Mouse (Mus musculus) layer of hippocampus, adult 11-12 months (tissue): ENCODE measurements around the gene Tnks1bp1.
A peak's percentile ranks its signal among the peaks of the same experiment; 100 is the strongest.

Source experiments
- DNase-seq: peaks from one replicate; pipeline ENCODE4 v3.0.0; 2022; ENCODE audit warnings: low spot score

Tnks1bp1 gene

DNA sequence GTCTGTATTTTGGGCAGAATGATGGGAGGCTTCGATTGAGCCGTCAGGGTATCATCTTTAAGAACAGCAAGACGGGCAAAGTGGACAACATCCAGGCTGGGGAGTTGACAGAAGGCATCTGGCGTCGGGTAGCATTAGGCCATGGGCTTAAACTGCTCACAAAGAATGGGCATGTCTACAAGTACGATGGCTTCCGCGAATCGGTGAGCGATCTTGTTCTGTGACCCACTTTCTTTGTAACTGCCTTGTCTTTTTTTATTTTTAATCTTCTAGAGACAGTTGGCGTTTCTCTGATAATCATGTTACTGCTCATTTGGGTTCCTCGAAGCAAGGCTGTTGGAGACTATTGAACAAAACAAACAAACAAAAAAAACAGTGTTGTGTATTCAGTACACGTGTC lies 9.5 kb upstream of the Tnks1bp1 start:
- no peak for DNase-seq

DNA sequence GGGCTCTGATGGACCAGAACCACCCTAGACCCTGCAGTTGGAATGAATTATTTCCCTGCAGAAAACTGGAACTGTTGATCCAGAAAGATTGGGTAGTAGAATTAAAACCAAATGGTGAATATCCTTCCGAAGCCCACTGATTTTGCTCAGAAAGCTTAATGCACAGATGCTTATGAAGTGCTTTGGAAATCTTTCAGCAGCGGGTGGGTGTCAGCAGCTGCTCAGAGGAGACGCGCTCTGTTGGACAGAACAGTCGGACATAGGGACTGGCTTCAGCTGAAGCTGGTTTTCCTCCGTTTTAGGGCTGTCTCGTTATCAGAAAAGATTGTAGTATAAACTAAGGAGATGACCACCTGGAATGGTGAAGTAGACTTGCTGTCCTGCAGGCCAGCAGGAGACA lies 4.2 kb upstream of the Tnks1bp1 start:
- no peak for DNase-seq

DNA sequence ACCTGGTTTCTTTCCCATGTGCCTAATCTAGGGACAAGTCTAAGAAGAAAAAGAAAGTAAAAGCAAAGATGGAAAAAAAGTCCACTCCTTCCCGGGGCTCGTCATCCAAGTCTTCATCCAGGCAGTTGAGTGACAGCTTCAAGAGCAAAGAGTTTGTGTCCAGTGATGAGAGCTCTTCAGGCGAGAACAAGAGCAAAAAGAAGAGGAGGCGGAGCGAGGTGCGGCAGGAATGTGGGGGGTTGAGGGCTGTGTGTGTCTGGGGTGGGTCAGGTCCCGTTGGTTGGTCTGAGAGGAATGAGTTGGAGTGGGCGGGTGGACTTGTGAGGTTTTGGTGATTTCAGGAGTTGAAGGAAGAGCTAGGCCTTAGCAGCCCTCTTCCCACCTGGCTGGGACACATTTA lies 1.6 kb upstream of the Tnks1bp1 start:
- DNase-seq, result no peak

DNA sequence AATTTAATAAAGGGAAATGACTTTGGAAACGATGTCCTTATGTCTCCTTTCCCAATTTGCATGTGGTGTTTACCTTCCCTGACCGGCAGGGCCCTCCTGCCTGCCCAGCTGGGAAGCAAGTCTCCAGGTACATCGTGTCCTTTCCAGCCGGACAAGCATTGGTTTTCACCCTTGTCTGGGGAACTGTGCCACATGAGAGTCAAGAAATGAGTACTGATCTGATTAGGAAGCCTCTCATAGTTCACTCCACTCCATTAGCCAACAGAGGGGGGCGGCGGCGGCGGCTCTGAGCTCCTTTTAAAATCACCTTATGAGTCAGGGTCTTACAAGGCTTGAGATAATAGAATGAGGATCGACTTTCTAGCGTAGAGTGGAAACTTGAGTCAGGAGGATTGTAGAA lies 741 bp upstream of the Tnks1bp1 start:
- no peak for DNase-seq

DNA sequence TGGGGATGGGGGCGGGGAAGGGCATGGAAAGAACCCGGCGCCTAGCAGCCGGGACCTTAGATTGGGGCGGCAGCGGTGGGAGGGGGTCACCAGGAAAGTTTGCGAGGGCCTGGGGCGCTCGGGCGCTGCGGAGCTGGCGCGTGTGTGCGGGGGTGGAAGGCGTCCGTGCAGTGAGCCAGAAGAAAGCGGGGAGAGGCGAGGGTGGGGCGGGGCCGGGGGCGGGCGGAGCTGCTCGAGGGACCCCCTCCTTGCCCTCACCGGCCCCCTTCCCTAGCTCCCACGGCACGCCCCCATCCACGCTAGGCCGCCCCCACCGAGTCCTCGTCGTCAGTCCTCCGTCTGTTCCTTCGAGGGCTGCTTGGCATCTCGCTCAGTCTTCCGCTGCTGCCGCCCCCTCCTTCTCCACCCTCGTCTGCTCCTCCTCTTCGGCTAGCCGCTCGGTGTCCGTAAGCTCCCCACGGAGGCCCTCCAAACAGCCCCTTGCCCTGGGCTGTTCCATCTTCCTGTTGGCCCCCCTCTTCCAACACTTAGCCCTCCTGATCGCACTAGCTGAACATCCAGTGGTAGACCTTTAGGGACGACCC lies 438 bp downstream of the Tnks1bp1 start:
- DNase-seq, result peak; percentile 71

DNA sequence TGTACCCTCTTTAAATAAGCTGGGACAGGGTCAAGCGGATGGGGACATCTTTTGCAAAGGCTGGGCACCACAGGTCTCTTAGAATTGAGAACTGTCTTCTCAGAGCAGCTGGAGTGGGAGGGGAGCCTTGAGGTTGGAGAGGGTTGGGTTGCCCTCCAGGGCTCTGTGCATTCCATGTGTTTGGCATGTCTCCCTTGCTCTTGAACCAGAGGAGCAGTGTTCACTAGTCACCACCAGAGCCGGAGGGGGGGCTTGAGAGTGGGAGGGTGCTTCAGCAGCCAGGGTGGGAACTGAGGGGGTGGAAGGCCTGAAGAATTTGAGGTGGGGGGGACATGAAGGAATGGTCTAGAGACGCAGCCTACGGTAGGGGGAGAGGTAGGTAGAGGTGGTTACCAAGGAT lies 1.5 kb downstream of the Tnks1bp1 start:
- no peak for DNase-seq

DNA sequence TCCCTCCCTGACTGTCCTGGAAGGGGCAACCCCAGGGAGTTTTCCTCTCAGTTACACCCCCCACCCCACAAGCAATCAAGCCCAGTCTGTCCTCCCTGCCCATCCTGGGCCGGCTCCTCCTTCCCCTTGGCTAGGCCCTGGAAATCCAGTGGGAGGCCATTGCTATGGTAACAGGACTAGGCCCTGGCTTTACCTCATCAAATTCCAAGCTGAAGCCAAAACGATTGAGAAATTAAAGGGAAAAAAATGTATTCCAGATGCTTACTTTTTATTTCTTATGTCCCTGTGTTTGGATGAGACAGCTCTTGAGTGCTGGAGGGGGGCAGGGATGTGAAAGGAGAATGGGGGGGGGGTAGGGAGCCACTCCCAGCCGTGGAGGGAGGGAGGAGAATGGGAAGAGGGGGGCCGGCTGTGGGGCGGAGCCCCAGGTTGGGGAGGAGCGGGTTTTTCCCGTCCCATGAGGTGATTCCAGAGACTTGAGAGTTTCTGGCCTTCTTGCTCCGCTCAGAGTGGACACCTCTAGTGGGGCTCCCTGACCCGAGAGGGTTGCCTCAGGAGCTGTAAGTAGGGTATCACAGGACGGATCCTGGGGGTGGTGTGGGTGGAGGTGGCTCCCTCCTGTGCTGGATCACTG lies 2.3 kb downstream of the Tnks1bp1 start:
- DNase-seq, result peak; percentile 61

DNA sequence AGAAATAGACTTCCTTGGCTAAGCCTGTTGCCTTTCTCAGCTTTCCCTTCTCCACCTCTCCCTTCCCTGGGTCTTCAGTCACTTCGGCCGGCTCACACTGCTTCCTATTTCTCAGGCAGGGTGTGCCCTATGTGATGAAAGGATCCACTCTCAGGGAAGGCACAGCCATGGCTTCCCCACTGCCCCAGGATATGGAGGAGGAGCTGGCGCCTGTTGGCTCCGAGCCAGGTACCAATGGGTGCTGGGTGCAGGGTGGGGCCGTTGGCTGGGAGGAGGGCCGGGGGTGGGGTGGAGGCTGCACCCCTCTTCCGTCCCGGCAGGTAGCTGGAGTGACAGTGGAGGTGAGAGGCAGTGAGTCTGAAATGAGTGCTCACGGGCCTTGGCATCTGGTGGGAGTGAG lies 2.9 kb downstream of the Tnks1bp1 start:
- no peak for DNase-seq

DNA sequence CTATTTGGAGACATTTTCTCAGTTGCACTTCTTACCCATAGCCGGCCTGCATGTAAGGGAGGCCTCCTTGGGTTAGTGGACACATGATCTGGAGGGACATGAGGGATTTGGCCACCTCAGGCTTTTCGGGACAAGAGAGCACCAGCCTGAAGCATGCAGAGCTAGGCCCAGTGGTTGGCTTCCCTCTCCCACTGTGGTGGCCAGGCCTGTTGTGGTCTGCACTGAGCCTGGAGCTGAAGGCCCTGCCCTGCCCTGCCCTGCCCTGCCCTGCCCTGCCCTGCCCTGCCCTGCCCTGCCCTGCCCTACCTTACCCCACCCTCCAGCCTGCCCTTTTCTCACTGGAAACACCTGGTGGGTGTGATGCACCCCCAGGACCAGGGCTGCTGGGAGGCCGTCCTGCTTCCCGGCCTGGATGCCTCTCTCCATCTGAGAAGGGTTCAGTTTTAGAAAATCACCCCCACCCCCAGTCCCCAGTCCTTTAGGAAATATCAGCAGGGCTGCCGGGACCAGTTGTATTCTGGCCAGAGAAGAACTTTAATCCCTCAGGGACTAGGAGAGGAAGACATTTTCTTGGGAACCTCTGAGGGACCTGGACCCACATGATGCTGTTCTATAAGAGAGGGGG lies 5.5 kb downstream of the Tnks1bp1 start:
- DNase-seq, result no peak

DNA sequence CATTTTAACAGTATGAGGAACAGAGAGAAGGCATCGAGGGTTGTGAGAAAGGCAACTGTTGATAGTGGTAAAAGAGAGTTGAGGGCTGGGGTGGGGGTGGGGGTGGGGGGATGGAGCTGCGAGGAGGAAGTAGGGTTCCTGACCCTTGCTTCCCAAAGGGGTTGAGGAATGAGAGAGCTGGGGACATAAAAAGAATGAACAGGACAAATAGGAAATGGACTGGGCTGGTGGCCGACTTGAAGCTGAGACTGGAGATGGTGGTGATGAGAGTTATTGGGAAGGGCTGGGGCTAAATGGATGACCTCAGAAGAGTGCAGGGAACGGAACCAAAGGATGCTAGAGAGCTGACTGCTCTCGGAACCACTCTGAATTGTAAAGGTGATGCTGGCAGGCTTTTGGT lies 8.9 kb downstream of the Tnks1bp1 start:
- no peak for DNase-seq

DNA sequence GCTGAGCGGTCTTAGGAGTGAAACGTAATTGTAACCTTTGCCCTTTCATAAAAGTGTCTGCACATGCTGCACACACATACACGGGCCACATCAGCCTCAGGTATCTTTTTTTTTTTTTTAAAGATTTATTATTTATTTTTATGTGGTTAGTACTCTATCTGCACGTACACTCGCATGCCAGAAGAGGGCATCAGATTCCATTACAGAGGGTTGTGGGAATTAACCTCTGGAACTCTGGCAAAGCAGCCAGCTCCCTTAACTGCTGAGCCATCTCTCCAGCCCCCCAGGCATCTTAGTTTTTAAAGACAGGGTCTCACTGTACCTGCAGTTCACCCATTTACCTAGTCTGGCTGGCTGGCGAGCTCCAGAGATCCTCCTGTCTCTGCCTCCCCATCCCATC lies 11.9 kb downstream of the Tnks1bp1 start:
- DNase-seq, result no peak

DNA sequence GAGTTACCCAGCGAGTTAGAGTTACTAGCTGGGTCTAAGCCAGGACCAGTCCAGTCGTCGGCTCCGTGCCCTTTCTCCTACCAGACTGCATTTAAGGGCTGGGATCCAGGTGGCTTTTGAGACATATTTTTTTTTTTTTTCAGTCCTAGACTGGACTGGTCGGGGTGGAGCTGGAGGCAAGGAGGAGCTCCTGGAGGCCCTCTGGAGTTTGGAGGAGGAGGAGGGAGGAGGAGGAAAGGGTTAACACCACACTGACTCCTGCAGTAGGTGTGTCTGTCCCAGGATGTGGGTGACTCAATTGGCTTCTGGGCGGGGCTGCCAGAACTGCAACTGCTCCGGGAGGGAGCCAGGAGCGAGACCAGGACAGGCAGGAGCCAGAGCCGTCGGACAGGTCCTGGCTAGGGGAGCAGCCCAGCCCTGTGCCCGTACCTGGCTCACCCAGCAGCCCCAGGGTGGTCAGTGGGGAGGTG lies 12.8 kb downstream of the Tnks1bp1 start:
- no peak for DNase-seq

DNA sequence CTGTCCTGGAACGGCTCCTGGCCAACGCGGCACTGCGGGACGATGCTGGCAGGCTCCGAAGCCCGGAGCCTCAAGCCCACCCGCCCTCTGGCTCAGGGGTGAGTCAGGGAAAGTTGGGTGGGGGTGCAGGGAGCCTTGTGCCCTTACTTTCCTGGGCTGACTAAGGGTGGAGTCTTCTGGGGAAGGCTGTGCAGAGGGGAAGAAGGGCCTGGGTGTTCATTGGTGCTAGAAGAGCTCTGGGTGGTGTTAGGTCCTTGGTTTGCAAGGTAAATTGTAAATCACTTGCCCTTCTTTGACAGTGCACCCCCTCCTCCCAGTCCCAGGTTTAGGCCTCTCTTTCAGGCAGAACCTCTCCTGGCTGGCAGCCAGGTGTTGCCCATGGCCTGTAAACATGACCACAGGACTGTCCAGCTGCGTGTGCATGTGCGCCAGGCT lies 13.3 kb downstream of the Tnks1bp1 start:
- no peak for DNase-seq

DNA sequence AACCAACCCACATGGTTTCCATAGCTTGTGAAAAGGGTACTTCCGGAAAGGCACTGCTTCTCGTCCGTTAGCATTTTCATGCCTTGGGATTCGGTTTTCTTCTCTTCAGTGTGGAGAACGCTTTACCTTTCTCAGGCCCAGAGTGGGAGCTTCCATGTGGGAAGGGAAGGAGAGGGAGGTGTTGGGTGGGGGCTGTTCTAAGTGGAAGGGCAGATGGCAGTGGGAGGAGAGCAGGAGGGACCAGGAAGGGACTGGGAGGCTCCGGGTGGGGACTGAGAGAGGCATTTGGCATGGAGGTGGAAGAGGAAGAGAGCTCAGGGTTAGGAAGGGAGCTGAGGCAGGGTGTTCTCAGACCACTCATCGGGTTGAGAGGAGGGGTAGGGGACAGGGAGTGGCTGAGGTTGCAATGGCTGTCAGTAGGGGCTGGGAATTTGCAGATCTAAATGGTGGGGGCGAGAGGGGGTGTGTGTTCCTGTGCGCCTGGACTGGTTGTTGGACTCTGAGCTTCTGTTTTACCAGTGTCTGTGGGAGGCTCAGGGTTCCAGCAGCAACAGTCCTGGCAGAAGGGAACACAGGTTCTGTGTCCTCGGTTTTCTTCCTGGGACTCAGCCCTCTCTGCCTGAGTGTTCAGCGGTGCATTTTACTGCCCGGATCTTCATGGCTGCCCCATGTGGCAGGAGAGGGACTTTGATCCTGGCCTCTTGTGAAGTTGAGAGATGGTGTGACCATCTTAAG lies 17.5 kb downstream of the Tnks1bp1 start:
- peak; percentile 54 for DNase-seq

DNA sequence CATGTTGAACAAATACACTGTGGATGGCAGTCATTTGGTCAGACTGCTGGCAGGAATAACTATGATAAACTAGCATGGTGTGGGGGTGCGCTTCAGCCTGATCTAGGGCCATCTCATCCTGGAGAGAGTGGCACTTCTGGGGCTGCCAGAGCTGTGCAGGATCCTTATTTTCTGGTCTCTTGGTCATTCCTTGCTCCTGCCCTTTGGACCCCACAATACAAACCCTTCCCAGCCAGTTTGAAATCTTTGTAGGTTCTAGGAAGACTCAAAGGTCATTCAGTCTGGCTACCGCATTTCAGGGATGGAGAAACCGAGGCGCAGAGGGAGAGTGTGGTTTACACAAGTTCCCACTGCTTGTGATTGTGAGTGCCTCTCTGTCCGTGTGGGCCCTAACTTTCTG lies 19.1 kb downstream of the Tnks1bp1 start:
- no peak for DNase-seq

DNA sequence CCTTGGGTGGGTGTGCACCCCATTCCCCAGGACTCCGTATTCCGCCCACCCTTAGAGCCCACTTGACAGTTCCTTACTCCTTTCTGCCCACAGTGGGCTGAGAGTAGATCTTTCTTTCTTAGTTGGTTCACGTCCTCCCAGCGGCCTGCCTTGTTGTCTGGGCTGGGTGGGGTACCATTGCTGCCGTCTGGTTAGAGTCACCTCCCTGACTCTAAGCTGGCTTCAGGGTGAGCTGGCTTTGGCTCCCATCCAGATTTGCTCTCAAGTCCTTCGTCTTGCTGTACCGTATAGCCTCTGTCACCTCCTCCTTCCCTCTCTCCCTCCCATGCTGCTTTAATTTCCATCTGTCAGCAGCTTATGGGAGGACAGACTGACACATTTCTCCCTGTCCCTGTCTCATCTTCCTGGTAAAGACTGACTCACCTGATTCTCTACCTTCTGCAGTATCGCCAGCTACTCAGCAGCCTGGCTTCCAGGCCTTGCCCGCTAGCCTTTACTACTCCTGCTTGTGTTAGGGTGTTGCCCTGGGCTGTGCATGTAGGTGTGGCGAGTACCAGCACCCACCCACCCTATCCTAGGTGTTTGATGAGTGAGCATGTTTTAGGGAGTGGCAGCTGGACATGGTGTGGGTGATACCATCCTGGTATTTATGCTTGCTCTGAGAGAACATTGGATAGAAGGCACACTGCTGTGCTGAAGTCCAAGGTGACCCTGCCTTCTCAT lies 20.2 kb downstream of the Tnks1bp1 start:
- DNase-seq, result no peak

DNA sequence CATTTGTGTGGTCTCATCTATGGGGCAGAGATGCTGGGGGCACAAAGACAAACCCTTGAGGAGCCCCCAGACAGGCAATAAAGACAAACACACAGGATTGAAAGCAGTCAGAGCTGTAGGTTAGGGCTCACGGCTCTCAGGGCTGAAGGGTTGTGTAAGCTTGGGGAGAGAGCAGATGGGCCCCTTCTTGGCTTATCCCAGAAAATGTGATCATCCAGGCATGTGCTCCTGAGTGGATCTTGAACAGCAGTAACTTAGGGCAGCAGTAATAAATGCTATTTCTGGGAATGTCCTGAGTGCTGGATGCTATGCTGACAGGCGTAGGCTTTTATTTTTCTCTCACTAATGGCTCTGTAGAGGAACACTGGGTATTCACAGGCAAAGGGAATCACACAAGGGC lies 20.8 kb downstream of the Tnks1bp1 start:
- DNase-seq, result no peak

DNA sequence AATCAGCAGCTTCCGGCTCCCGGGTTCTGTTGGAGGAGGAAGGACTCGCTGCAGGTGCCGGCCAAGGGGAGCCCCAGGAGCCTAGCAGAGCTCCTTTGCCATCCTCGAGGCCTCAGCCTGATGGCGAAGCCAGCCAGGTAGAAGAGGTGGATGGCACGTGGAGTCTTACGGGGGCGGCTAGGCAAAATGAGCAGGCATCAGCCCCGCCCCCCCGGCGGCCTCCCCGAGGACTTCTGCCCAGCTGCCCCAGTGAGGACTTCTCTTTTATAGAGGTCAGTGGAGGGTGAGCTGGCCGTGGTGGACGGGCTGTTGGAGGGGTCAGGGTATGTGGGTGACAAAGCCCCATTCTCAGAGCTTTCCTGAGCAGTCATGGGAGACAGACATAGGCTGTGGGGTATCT lies 22.3 kb downstream of the Tnks1bp1 start:
- no peak for DNase-seq

DNA sequence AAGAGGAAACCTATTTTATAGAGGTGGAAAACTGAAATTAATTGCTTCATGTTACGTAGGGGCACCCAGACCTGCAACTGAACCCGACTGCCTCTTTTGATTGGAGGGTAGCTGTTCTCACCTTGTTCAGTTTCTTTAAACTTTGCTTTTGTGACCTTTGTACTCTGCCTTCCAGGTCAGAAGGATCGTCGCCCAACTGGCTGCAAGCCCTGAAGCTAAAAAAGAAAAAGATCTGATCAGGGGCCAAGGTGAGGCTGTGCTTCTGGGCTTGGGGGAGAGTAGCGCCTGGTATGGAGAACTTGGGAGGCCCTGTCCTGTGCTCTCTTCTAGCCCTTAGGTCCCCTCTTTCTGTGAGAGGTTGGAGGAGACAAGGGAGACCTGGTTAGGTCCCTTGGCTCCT lies 24.1 kb downstream of the Tnks1bp1 start:
- no peak for DNase-seq

DNA sequence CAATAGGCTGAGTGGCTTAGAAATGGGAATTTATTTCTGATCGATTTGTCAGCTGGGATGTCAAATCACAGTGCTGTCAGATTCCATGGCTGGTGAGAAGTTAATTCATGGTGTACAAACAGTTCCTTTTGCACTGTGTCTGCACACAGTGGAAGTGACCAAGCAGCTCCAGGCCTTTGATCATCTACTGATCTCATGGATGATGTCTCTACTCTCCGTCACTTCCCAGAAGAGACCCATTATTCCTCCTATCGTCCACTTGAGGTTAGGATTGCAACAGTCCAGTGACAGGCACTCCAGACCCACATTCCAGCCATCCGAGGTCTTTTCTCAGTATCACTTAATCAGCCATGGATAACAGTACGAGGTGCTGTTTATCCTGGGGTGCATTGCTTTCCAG lies 25.9 kb downstream of the Tnks1bp1 start:
- DNase-seq, result no peak

DNA sequence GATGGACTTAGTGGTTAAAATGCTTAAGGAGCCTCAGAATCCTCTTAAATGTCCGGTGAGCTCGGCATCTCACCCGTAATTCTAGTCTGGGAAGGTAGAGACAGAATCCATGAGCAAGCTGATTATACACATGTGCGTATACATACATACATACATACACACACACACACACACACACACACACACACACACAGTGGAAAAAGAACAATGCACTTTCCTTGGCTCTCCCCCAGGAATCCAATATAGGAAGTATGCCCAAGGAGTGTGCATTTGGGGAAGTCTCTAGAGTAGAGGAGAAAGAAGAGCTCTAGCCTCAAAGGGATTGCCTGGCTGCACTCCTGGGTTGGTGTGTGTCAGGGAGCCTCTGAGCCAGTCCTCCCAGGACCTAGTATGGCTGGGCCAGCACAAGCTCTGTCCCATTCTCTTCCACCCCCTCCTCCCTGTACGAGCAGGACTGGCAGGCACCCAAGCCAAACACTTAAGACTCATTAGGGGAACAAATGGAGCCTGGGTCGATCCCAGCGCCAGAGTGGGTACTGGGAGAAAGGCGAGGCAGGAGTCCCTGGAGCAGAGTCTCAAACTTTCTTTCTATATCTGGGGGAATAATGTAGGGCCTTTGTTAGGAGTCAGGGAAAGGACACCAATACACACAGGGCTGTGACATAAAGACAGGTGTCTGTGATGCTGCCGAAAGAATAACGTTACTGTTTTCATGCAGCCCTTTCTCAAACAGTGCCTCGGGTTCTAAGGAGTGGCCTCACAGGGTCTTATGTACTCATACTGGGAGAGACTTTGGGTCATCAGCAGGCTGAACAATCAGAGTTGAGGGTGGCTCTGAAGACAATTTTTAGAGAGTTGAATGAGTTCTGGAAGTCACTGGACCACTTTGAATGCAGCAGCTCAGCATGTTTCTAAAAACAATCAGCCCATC lies 41.2 kb downstream of the Tnks1bp1 start:
- no peak for DNase-seq
